Mouse (Mus musculus): ENCODE data around the gene Pjvk.
A peak's percentile ranks its signal among the peaks of the same experiment; 100 is the strongest.

Pjvk gene

GRCm38 (mm10) chr2:76665531-76665930 lies 17.3 kb downstream of the Pjvk start:
- DNase-seq (ENCODE audit: inconsistent age in 2 of 2, low spot score in 1 of 2) = no peak

- no peak for DNase-seq (ENCODE audit: inconsistent age in 2 of 2, low spot score in 1 of 2)
These were observed 18.9 kb downstream of the Pjvk start for GRCm38 (mm10) chr2:76667200-76667599.

- DNase-seq (ENCODE audit: inconsistent age in 2 of 2, low spot score in 1 of 2) = no peak
These were observed 23.4 kb downstream of the Pjvk start for GRCm38 (mm10) chr2:76671641-76672040.

- no peak for DNase-seq (ENCODE audit: inconsistent age in 2 of 2, low spot score in 1 of 2)
These were observed 24.0 kb downstream of the Pjvk start for GRCm38 (mm10) chr2:76672134-76672745.

- peak; percentile 94 to 98 for DNase-seq (ENCODE audit: inconsistent age in 2 of 2, low spot score in 1 of 2)
These were observed 24.7 kb downstream of the Pjvk start, which contains the start of gene Fkbp7 for GRCm38 (mm10) chr2:76672966-76673392. Fkbp7 (minus strand) TSS chr2:76673116.

- peak; percentile 70 to 84 for DNase-seq (ENCODE audit: inconsistent age in 2 of 2, low spot score in 1 of 2)
These were observed 25.3 kb downstream of the Pjvk start for GRCm38 (mm10) chr2:76673472-76674081.

- DNase-seq (ENCODE audit: inconsistent age in 2 of 2, low spot score in 1 of 2) = peak; percentile 92 to 97
These were observed 26.6 kb downstream of the Pjvk start, which contains the start of gene Plekha3 for GRCm38 (mm10) chr2:76674725-76675427. Plekha3 (plus strand) TSS chr2:76675281.

- no peak for DNase-seq (ENCODE audit: inconsistent age in 2 of 2, low spot score in 1 of 2)
These were observed 27.2 kb downstream of the Pjvk start for GRCm38 (mm10) chr2:76675451-76675850.

GRCm38 (mm10) chr2:76675949-76676348 lies 27.7 kb downstream of the Pjvk start:
- peak in 1 of 2 experiments; percentile 40 for DNase-seq (ENCODE audit: inconsistent age in 2 of 2, low spot score in 1 of 2)

- DNase-seq (ENCODE audit: inconsistent age in 2 of 2, low spot score in 1 of 2) = peak in 1 of 2 experiments; percentile 55
These were observed 28.3 kb downstream of the Pjvk start for GRCm38 (mm10) chr2:76676401-76677226.

GRCm38 (mm10) chr2:76682301-76682700 lies 34.0 kb downstream of the Pjvk start:
- peak in 1 of 2 experiments; percentile 61 for DNase-seq (ENCODE audit: inconsistent age in 2 of 2, low spot score in 1 of 2)

GRCm38 (mm10) chr2:76686986-76687385 lies 38.7 kb downstream of the Pjvk start:
- DNase-seq (ENCODE audit: inconsistent age in 2 of 2, low spot score in 1 of 2) = no peak

GRCm38 (mm10) chr2:76687608-76688007 lies 39.3 kb downstream of the Pjvk start:
- no peak for DNase-seq (ENCODE audit: inconsistent age in 2 of 2, low spot score in 1 of 2)

GRCm38 (mm10) chr2:76688162-76688561 lies 39.9 kb downstream of the Pjvk start:
- DNase-seq (ENCODE audit: inconsistent age in 2 of 2, low spot score in 1 of 2) = peak in 1 of 2 experiments; percentile 42

- DNase-seq (ENCODE audit: inconsistent age in 2 of 2, low spot score in 1 of 2) = peak; percentile 69 to 78
These were observed 42.3 kb downstream of the Pjvk start for GRCm38 (mm10) chr2:76690436-76691204.

- no peak for DNase-seq (ENCODE audit: inconsistent age in 2 of 2, low spot score in 1 of 2)
These were observed 45.5 kb downstream of the Pjvk start for GRCm38 (mm10) chr2:76693765-76694164.

- peak in 1 of 2 experiments; percentile 46 for DNase-seq (ENCODE audit: inconsistent age in 2 of 2, low spot score in 1 of 2)
These were observed 47.0 kb downstream of the Pjvk start for GRCm38 (mm10) chr2:76695290-76695689.

- no peak for DNase-seq (ENCODE audit: inconsistent age in 2 of 2, low spot score in 1 of 2)
These were observed 53.9 kb downstream of the Pjvk start for GRCm38 (mm10) chr2:76702188-76702587.

GRCm38 (mm10) chr2:76702751-76703150 lies 54.5 kb downstream of the Pjvk start:
- no peak for DNase-seq (ENCODE audit: inconsistent age in 2 of 2, low spot score in 1 of 2)

GRCm38 (mm10) chr2:76705655-76706054 lies 57.4 kb downstream of the Pjvk start:
- no peak for DNase-seq (ENCODE audit: inconsistent age in 2 of 2, low spot score in 1 of 2)
